Mouse (Mus musculus): ENCODE measurements around the gene Lurap1. TPM values are rescaled to one million over a fixed set of nuclear protein-coding genes. Genes with fewer than 3 reads are reported as not detected.

Lurap1 gene
- polyA plus RNA-seq, 1 experiment from 2014 or later = 2.9 TPM

DNA sequence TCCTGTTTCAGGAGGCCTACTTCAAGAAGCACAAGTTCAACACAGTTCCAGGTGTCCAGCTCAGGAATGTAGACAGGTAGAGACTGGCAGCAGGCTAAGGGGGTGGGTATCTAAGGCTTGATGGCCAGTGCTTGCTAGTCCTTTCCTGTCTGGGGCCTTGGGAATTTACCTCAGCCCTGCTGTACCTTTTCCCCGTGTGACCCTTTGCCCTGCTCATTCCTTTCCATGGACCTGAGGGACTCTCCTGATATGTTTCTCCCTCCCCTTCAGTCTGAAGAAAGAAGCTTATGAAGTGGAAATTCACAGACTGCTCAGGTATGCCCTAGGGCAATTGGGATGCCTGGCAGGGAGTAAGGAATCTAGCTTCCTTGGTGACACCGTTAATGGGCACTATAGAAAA, 6.7 kb upstream of the Lurap1 start:
- H3K36me3 ChIP-seq = peaks cover 51% of the 10 kb centered on the region
- no peak for ATAC-seq (ENCODE audit: low FRiP score, low read depth)
- H3K9me3 ChIP-seq = no peaks in the 10 kb centered on the region
- no peak overlapping the region for H3K4me3 ChIP-seq
- no peak overlapping the region for H3K27ac ChIP-seq (replicated peaks)
- H3K27me3 ChIP-seq = no peaks in the 10 kb centered on the region
- H3K4me2 ChIP-seq = no peak overlapping the region
- no peak overlapping the region for H3K9ac ChIP-seq
- WGBS = 91% methylated on average over 2 of the region's 2 CpGs
- no peaks in the 10 kb centered on the region for H3K4me1 ChIP-seq (replicated peaks)

DNA sequence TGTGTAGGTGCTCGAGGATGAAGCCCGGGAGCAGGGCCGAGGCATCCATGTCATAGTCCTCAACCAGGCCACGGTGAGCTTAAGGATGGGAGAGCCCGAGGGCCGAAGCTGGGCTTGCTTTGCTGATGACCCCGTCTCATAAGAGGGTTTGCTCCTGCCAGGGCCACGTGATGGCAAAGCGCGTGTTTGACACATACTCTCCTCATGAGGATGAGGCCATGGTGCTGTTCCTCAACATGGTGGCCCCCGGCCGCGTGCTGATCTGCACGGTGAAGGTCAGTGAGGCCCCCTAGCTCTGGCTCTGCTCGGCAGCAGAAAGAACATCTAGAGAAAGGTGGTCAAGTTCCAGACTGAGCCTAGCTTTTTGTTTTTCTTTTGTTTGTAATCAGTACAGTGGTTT, 1.6 kb upstream of the Lurap1 start:
- Histone ChIP-seq H3K9ac (no peak overlapping the region), H3K9me3 (no peaks in the 10 kb centered on the region), H3K4me2 (no peak overlapping the region), H3K4me3 (no peak overlapping the region), H3K4me1 (replicated peaks) (peaks cover 20% of the 10 kb centered on the region), H3K36me3 (peaks cover 46% of the 10 kb centered on the region), H3K27me3 (no peaks in the 10 kb centered on the region), H3K27ac (replicated peaks) (no peak overlapping the region)
- WGBS = 96% methylated on average over 15 of the region's 15 CpGs
- no peak for ATAC-seq (ENCODE audit: low FRiP score, low read depth)

DNA sequence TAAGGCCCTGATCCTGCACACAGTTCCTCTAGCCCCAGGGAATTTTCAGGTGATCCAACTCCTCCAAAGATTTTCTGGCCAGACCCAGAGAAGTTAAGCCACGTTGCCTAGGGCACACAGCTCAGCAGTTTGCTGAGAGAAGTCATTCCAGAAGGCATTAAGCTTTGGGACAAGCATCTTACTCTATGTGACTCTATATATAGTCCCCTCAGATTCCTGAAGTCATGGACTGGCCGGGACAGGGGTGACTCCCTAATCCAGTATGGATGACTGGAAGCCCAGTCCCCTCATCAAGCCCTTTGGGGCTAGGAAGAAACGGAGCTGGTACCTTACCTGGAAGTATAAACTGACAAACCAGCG, 296 bp downstream of the Lurap1 start:
- peaks cover 34% of the 10 kb centered on the region for H3K36me3 ChIP-seq
- peak overlapping the region; percentile 75 for H3K4me2 ChIP-seq
- no peak for ATAC-seq (ENCODE audit: low FRiP score, low read depth)
- peak overlapping the region; percentile 87 for H3K4me3 ChIP-seq
- no peaks in the 10 kb centered on the region for H3K27me3 ChIP-seq
- H3K9me3 ChIP-seq = no peaks in the 10 kb centered on the region
- H3K4me1 ChIP-seq (replicated peaks) = peaks cover 20% of the 10 kb centered on the region
- peak overlapping the region; percentile 96 for H3K9ac ChIP-seq
- WGBS = 20% methylated on average over 4 of the region's 4 CpGs
- H3K27ac ChIP-seq (replicated peaks) = peak overlapping the region; percentile 91

DNA sequence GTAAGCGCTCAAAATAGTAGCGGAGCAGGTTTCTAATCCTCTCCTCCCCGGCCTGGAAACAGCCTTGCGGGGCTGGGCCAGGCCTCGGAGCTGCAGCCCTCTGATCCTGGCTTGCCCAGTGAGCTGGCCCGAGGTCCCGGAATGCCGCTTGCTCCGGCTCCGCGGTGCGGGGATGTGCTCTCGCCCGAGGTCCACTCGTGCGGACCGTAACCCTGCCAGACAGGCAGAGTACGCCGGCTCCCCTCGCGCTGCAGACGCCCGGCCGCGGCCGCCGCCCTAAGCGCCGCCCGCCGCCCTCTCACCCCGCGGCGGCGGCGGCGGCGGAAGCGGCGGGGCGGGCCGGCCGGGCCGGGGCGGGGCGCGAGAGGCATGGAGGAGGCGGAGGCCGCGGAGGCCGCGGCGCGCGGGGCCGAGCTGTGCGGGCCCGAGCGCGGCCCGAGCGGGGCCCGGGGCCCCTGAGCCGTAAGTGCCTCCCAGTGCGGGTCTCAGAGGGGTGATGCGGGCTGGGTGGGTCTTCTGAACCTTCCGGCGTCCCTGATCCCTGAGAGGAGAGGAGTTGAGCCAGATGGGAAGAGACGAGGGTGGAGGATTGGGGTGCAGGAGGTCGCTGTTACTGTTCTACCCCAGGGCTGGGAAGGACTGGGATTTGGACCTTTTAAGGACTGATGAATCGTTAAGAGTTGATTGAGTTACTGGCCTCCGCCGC, 829 bp downstream of the Lurap1 start:
- ATAC-seq (ENCODE audit: low FRiP score, low read depth) = peak; percentile 91
- peaks cover 20% of the 10 kb centered on the region for H3K4me1 ChIP-seq (replicated peaks)
- H3K27me3 ChIP-seq = no peaks in the 10 kb centered on the region
- H3K36me3 ChIP-seq = peaks cover 29% of the 10 kb centered on the region
- peak overlapping the region; percentile 91 for H3K27ac ChIP-seq (replicated peaks)
- under 1% methylated on average over 56 of the region's 73 CpGs for WGBS
- H3K9ac ChIP-seq = peak overlapping the region; percentile 96
- peak overlapping the region; percentile 75 for H3K4me2 ChIP-seq
- H3K4me3 ChIP-seq = peak overlapping the region; percentile 87
- no peaks in the 10 kb centered on the region for H3K9me3 ChIP-seq

DNA sequence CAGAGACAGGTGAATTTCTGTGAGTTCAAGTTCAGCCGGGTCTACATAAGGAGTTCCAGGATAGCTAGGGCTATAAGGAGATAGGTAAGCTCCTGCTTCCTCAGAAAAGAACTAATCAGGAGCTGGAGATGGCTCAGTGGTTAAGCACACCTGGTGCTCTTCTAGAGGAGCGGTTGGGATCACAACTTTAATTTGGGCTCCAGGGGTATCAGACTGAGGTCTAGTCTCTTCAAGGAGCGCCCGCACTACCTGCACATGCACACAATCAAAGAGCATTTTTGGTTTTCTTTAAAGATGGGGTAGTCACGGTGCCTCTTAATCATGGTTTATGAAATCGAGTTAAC, 1.4 kb downstream of the Lurap1 start:
- Histone ChIP-seq H3K4me1 (replicated peaks) (peaks cover 23% of the 10 kb centered on the region), H3K27ac (replicated peaks) (peak overlapping the region; percentile 91), H3K4me3 (peak overlapping the region; percentile 87), H3K4me2 (peak overlapping the region; percentile 75), H3K9ac (peak overlapping the region; percentile 96), H3K27me3 (no peaks in the 10 kb centered on the region), H3K36me3 (peaks cover 23% of the 10 kb centered on the region), H3K9me3 (no peaks in the 10 kb centered on the region)
- ATAC-seq (ENCODE audit: low FRiP score, low read depth) = no peak; the same call in 1 of the 2 replicates
- 20% methylated on average over 6 of the region's 6 CpGs for WGBS

DNA sequence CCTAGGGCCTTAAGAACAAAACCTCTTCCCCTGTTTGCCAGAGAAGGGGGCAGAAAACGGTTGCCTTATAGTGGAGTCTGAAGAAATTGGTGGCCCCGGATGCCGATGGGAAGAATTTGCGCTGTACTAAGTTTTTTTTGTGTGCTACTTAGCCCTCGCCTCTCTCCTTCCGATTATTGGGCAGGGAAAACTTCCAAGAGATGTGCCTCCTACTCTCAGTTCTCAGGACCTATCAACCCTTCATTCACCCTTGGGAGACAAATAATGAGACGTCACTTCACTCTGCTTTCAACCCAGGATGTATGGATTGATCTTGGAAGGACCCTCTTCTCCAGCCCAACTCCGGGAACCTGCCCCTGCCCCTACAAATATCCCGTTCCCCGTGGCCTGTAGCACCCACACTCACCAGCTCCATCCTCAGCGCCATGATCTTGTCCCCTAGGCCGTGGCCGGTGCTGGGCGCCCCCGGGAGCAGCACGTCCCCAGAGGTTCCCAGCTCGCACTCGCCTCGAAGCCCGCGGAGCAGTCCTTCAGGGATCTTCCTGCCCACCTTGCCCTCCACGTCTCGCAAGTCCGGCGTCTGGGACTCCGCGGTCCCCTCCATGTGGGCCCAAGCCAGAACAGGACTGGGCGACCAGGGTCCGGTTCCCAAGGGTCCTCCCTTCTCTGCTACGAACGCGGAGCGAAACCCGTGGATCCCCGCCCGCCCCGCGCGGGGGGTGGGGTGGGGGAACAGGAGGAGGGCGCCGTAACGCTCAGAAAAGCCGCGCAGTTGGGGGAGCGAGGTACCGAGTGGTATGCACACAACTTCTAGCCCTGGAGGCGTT, 7.0 kb downstream of the Lurap1 start:
- Histone ChIP-seq H3K36me3 (no peaks in the 10 kb centered on the region), H3K27ac (replicated peaks) (no peak overlapping the region), H3K9me3 (no peaks in the 10 kb centered on the region), H3K27me3 (peaks cover 7% of the 10 kb centered on the region), H3K9ac (peak overlapping the region; percentile 50), H3K4me3 (peak overlapping the region; percentile 51), H3K4me2 (peak overlapping the region; percentile 95), H3K4me1 (replicated peaks) (peaks cover 22% of the 10 kb centered on the region)
- 1% methylated on average over 47 of the region's 47 CpGs for WGBS
- ATAC-seq (ENCODE audit: low FRiP score, low read depth) = peak; percentile 74

DNA sequence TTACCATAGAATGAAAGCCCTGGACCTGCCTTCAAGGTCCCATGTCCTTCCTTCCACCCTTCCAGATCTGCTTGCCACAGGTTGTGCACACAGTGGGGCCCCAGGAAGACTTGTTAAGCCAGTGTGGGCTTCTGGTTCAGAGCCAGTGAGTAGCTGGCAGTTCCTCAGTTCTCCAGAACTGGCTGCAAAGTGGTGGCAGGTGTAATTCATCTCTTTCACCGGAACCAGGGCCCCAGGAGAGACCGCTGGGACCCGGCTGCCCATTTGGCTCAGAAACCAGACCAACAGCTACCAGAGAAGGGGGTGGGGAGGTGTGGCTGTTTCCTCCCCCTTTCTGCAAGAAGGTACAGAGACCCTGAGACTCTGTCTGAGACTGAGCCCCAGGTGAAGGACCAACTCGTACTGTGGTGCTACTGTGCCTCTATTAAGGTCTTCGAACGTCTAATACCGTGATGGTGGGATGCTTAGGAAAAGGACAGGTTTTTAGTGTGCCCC, 7.8 kb downstream of the Lurap1 start:
- 0 out of 2 replicates have a peak overlapping the region, but pooled peaks have one; percentile 19 for H3K9ac ChIP-seq
- H3K27ac ChIP-seq (replicated peaks) = no peak overlapping the region
- H3K4me1 ChIP-seq (replicated peaks) = peaks cover 22% of the 10 kb centered on the region
- 13% methylated on average over 7 of the region's 7 CpGs for WGBS
- H3K9me3 ChIP-seq = no peaks in the 10 kb centered on the region
- H3K4me3 ChIP-seq = peak overlapping the region; percentile 51
- H3K4me2 ChIP-seq = peak overlapping the region; percentile 95
- no peaks in the 10 kb centered on the region for H3K36me3 ChIP-seq
- H3K27me3 ChIP-seq = peaks cover 7% of the 10 kb centered on the region
- ATAC-seq (ENCODE audit: low FRiP score, low read depth) = 0 out of 2 replicates have a peak, but pooled peaks have one; percentile 2

DNA sequence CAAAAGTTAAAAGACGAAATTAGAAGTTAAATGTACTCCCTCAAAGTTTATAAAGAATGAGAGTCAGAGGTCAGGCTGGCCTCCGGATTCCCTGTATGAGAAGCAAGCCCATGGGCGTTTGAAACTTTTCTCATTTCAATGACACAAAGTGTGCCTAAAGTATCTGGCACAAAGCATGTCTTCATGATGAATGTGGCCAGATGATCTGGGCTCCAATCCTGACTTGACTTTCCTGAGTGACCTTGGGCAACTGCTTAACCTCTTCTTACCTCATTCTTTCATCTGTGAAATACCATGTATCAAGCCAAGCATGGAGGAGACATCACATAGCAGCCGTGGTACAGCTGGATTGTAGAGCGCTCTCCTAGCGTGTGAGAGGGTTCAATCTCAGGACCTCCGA, 8.9 kb downstream of the Lurap1 start:
- Histone ChIP-seq H3K4me2 (no peak overlapping the region), H3K27ac (replicated peaks) (no peak overlapping the region), H3K36me3 (no peaks in the 10 kb centered on the region), H3K9me3 (no peaks in the 10 kb centered on the region), H3K4me1 (replicated peaks) (peaks cover 22% of the 10 kb centered on the region), H3K4me3 (no peak overlapping the region), H3K9ac (no peak overlapping the region), H3K27me3 (peaks cover 7% of the 10 kb centered on the region)
- no peak for ATAC-seq (ENCODE audit: low FRiP score, low read depth)
- WGBS = 65% methylated on average over 7 of the region's 7 CpGs

DNA sequence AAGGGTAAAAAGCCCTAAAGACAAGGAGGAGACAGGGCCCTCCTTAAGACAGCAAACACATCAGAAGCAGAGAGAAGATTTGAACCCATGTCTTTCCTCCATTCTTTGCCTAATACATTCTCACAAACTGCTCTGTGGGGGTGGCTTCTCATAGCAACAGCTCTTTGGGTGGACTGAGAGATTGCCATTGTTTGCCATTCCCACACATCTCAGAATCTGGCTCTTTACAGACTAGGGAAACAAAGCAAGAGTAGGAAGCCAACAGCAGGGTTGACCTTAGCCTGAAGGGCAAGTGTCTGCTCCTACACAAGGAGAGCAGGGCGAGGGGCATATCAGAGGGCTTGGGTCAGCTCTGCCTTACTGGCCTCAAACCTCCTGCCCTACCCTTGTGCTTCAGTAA, 9.4 kb downstream of the Lurap1 start:
- Histone ChIP-seq H3K4me2 (no peak overlapping the region), H3K27me3 (peaks cover 7% of the 10 kb centered on the region), H3K4me1 (replicated peaks) (peaks cover 22% of the 10 kb centered on the region), H3K36me3 (no peaks in the 10 kb centered on the region), H3K9ac (no peak overlapping the region), H3K9me3 (no peaks in the 10 kb centered on the region), H3K4me3 (no peak overlapping the region), H3K27ac (replicated peaks) (no peak overlapping the region)
- ATAC-seq (ENCODE audit: low FRiP score, low read depth) = no peak
- WGBS = 58% methylated on average over 1 of the region's 1 CpGs

DNA sequence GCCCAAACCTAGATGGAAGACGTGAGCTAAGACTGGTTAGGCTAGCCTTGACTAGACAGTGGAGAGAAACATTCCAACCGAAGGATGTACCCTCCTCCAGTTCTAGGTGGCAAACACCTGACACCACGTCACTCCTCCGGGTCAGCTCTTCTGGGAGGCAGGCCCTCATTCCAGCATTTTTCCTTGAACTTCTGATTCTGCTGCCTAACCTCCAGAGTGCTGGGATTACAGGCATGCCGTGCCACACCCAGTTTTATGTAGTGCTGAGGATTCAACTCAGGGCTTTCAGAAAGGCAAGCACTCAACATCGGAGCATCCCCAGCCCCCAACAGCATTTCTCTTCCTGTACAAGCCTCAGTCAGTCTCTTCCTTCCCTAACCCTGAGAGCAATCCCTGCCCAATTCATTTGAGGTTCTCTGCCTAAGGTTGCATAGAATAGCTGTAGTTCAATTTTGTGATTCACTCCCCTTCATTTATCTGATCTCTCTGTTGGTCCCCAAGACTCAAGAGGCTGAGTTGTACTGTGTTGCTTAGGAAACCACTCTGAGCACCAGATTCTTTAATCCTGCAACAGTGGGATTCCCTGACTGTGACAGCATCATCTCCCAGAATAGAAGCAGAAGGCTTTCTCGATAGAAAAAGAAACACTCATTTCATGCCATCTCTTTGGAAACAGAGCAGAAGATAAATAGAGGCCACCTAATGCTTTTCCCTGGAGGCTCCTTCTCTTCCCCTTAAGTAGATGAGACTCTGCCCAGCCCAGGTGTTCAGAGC, 10.2 kb downstream of the Lurap1 start:
- Histone ChIP-seq H3K4me2 (no peak overlapping the region), H3K4me3 (no peak overlapping the region), H3K27ac (replicated peaks) (no peak overlapping the region), H3K9me3 (no peaks in the 10 kb centered on the region), H3K27me3 (peaks cover 7% of the 10 kb centered on the region), H3K36me3 (no peaks in the 10 kb centered on the region), H3K9ac (no peak overlapping the region), H3K4me1 (replicated peaks) (peaks cover 22% of the 10 kb centered on the region)
- 83% methylated on average over 7 of the region's 7 CpGs for WGBS
- ATAC-seq (ENCODE audit: low FRiP score, low read depth) = no peak

DNA sequence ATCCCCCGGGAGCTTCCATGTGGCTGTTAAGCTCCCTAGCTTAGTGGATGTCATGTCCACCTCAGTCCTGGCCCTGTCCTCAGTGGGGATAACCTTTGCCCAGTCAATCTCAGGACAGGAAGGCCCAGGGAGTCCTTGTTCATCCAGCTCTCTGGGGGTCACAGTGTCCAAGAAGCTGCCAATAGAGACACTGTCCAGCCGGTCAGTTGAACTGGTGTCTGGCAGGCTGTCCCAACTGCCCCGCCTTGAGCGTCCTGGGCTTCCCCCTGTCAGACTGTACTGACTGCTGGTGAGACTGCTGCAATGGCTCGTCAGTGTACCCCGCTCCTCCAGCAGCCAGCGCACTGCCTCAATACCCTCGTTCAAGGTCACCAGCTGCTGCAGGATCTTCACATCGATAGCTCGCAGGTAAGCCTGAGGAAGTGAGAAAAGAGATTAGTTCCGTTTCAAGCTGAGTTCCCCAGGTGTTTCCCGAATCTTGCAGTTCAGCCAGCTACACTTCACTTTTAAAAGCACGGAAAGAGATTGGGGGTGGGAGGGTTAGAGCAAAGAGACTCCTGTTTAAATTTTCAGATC, 13.6 kb downstream of the Lurap1 start:
- H3K36me3 ChIP-seq = no peaks in the 10 kb centered on the region
- H3K4me3 ChIP-seq = no peak overlapping the region
- H3K4me1 ChIP-seq (replicated peaks) = no peaks in the 10 kb centered on the region
- 50% methylated on average over 13 of the region's 13 CpGs for WGBS
- no peak for ATAC-seq (ENCODE audit: low FRiP score, low read depth)
- no peak overlapping the region for H3K4me2 ChIP-seq
- no peaks in the 10 kb centered on the region for H3K9me3 ChIP-seq
- H3K27me3 ChIP-seq = no peaks in the 10 kb centered on the region
- H3K9ac ChIP-seq = no peak overlapping the region
- H3K27ac ChIP-seq (replicated peaks) = no peak overlapping the region
